Mouse (Mus musculus): ENCODE data around the gene Cmtm5.
"Not testable (repeated sequence)": the region's sequence is repeated elsewhere in the genome, so short reads cannot be mapped to it uniquely, and the experiment has no call there.

Gene Cmtm5

GRCm38 (mm10) chr14:54932645-54933150, 3.4 kb upstream of the Cmtm5 start, which contains the start of gene Il25:
TSS of gene Il25 (plus strand) at chr14:54932695.
- no peak for DNase-seq (ENCODE audit: low spot score)

GRCm38 (mm10) chr14:54936831-54937160, 735 bp downstream of the Cmtm5 start:
- DNase-seq (ENCODE audit: low spot score): no peak

- no peak for DNase-seq (ENCODE audit: low spot score)
Observed at GRCm38 (mm10) chr14:54937361-54938182, 1.5 kb downstream of the Cmtm5 start.

- no peak for DNase-seq (ENCODE audit: low spot score)
Observed at GRCm38 (mm10) chr14:54938431-54939219, 2.6 kb downstream of the Cmtm5 start.

GRCm38 (mm10) chr14:54939434-54940175, 3.5 kb downstream of the Cmtm5 start:
- DNase-seq (ENCODE audit: low spot score): peak; percentile 35

- DNase-seq (ENCODE audit: low spot score): no peak
Observed at GRCm38 (mm10) chr14:54940176-54940530, 4.1 kb downstream of the Cmtm5 start.

GRCm38 (mm10) chr14:54941024-54941978, 5.2 kb downstream of the Cmtm5 start:
- DNase-seq (ENCODE audit: low spot score): no peak

- DNase-seq (ENCODE audit: low spot score): no peak
Observed at GRCm38 (mm10) chr14:54942479-54942878, 6.4 kb downstream of the Cmtm5 start.

- no peak for DNase-seq (ENCODE audit: low spot score)
Observed at GRCm38 (mm10) chr14:54943971-54944370, 7.9 kb downstream of the Cmtm5 start.

- no peak for DNase-seq (ENCODE audit: low spot score)
Observed at GRCm38 (mm10) chr14:54944939-54945338, 8.9 kb downstream of the Cmtm5 start.

- DNase-seq (ENCODE audit: low spot score): no peak
Observed at GRCm38 (mm10) chr14:54945975-54946704, 10.1 kb downstream of the Cmtm5 start.

GRCm38 (mm10) chr14:54947008-54947407, 10.9 kb downstream of the Cmtm5 start:
- DNase-seq (ENCODE audit: low spot score): not testable (repeated sequence)

GRCm38 (mm10) chr14:54948781-54949180, 12.7 kb downstream of the Cmtm5 start:
- no peak for DNase-seq (ENCODE audit: low spot score)

- no peak for DNase-seq (ENCODE audit: low spot score)
Observed at GRCm38 (mm10) chr14:54950493-54950892, 14.4 kb downstream of the Cmtm5 start.

- no peak for DNase-seq (ENCODE audit: low spot score)
Observed at GRCm38 (mm10) chr14:54951587-54951986, 15.5 kb downstream of the Cmtm5 start.

- DNase-seq (ENCODE audit: low spot score): no peak
Observed at GRCm38 (mm10) chr14:54953664-54954206, 17.7 kb downstream of the Cmtm5 start.

- no peak for DNase-seq (ENCODE audit: low spot score)
Observed at GRCm38 (mm10) chr14:54954474-54954873, 18.4 kb downstream of the Cmtm5 start.

- no peak for DNase-seq (ENCODE audit: low spot score)
Observed at GRCm38 (mm10) chr14:54955481-54955880, 19.4 kb downstream of the Cmtm5 start.

GRCm38 (mm10) chr14:54956533-54956932, 20.5 kb downstream of the Cmtm5 start:
- no peak for DNase-seq (ENCODE audit: low spot score)

GRCm38 (mm10) chr14:54958503-54958902, 22.4 kb downstream of the Cmtm5 start:
- DNase-seq (ENCODE audit: low spot score): no peak
